Mouse (Mus musculus): ENCODE measurements around the gene Mmp9.

Mmp9 gene

GRCm38 (mm10) chr2:164991808-164992207 is 51.2 kb downstream of the Mmp9 start:
- no peak for DNase-seq (ENCODE audit: low spot score in 2 of 2)

- DNase-seq (ENCODE audit: low spot score in 2 of 2): no peak
These were observed 53.6 kb downstream of the Mmp9 start for GRCm38 (mm10) chr2:164994156-164994555.

GRCm38 (mm10) chr2:164994659-164995428 is 54.3 kb downstream of the Mmp9 start:
- DNase-seq (ENCODE audit: low spot score in 2 of 2): no peak

GRCm38 (mm10) chr2:164995976-164996375 is 55.4 kb downstream of the Mmp9 start:
- DNase-seq (ENCODE audit: low spot score in 2 of 2): no peak

GRCm38 (mm10) chr2:164996848-164997720 is 56.5 kb downstream of the Mmp9 start:
- no peak for DNase-seq (ENCODE audit: low spot score in 2 of 2)

GRCm38 (mm10) chr2:164997721-164998428 is 57.3 kb downstream of the Mmp9 start:
- peak; percentile 36 to 57 for DNase-seq (ENCODE audit: low spot score in 2 of 2)

- no peak for DNase-seq (ENCODE audit: low spot score in 2 of 2)
These were observed 61.4 kb downstream of the Mmp9 start for GRCm38 (mm10) chr2:165001958-165002357.

- no peak for DNase-seq (ENCODE audit: low spot score in 2 of 2)
These were observed 62.5 kb downstream of the Mmp9 start for GRCm38 (mm10) chr2:165003108-165003507.

- no peak for DNase-seq (ENCODE audit: low spot score in 2 of 2)
These were observed 63.7 kb downstream of the Mmp9 start for GRCm38 (mm10) chr2:165004237-165004636.
